Mouse (Mus musculus) C2C12 (cell line): ENCODE results near the gene Lhpp.

Experiments
- CTCF ChIP-seq: IDR thresholded peaks from one replicate; pipeline ENCODE4 v1.5.1; 2011; ENCODE audit not compliant: control insufficient read depth, insufficient read depth, insufficient read length
- MAX ChIP-seq: IDR thresholded peaks from one replicate; pipeline ENCODE4 v1.6.1; 2011; ENCODE audit warnings: mild to moderate bottlenecking, control low read depth

DNA sequence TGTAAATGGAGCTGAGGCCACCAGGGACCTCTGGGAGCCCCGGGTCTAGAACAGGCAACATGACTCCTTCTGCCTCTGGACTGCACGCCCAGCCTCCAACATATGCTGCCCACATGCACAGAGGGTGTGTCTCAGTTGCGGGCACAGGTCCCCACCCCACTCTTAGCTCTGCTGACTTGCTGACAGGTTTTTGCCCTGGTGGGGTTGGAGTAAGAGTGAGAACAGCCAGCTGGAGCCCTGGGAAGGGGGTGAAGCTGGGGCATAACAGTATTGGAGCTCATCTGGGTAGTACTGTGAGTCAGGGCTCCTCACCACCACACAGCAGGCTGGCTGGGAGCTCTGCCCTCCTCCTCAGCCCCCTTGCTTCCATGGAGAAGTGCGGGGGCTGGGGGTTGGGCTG is 89.7 kb downstream of the Lhpp start:
- TF ChIP-seq CTCF (no peak), MAX (no peak)
